Mouse (Mus musculus): ENCODE data around the gene Supt4a. TPM values are rescaled to one million over a fixed set of nuclear protein-coding genes. Genes with fewer than 3 reads are reported as not detected.

Gene Supt4a
- total RNA-seq (2021), result 10 to 100 TPM; 53.8 to 54.4 TPM

DNA sequence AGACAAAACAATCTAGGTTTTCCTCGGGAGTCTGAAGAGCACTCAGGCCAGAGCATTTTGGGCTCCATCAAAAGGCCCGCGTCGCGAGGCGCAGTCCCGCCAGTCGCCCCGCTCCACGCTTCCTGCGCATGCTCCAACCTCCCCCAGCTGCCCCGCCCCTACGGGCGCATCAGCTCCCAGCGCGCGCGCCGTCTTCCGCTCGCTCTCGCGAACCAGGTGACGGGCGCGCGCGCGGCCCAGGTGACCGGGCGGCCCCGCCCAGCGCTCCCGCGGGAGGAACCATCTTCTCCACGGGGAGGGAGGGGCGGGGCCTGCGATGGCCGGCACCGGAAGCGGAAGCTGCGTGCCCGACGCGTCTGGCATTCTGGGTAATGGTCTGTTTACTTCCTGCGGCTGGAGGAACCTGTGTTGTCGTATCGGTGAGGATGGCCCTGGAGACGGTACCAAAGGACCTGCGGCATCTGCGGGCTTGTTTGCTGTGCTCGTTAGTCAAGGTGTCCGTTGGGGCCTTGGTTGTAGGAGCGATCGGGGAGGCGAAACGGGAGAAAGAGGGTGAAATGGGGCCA lies at the start of gene Supt4a:
Gene Supt4a (plus strand): TSS at position 378 of the 566 bp plus-strand sequence.
- DNase-seq, result peak; percentile 98
- intact Hi-C loops (cut with DNase I), result no loop called here

DNA sequence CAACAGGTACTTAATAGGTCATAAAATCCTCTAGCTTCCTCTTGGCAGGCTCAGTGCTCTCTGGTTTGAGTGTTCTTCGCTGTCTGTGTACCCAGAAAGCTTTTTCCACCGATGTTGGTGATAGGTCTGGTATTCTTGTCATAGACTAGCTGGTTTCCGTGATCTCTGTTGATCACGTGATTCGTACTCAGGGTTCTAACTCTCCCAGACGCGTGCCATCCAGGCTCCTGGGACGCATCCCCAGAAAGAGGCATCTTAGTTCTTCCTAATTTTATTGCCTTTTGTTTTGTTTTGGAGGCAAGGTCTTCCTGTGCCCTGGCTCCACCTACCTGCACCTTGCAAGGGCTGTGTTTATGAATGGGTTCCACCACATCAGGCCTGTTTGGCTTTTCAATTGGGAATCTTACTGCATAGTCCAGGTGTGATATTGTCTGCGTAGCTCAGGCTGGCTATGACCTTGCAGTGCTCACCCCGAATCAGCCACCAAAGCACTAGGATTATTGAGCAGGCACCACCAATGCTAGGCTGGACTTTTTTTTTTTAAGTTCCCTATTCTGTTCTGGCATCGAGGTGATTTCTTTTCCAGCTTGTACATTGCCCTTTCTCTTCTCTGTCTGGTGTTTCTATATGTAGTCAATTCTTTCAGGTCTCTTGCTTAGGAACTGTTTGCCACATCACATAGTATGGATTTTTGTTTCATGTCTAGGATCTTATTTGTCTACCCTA lies 48.7 kb upstream of the Supt4a start:
- intact Hi-C loops (cut with DNase I), result no loop called here
- no peak for DNase-seq

DNA sequence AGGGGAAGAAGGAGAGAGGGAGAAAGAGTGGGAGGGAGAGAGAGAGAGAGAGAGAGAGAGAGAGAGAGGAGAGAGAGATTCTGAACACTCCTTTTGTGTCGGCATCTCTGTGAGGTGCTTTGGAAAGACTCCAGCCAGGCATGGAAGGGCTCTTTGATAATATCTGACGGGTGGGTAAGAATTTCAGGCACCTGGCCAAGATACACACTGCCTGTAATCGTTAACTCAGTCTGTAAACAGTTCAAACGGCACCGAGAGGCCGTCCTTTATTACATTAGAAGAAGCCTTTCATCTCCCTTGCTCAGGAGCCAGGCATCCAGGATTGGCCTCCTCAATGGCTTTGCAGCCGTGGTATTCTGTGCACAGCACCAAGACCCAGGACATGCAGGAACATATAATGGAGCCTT lies 47.9 kb upstream of the Supt4a start:
- peak; percentile 28 for DNase-seq
- intact Hi-C loops (cut with DNase I), result no loop called here

DNA sequence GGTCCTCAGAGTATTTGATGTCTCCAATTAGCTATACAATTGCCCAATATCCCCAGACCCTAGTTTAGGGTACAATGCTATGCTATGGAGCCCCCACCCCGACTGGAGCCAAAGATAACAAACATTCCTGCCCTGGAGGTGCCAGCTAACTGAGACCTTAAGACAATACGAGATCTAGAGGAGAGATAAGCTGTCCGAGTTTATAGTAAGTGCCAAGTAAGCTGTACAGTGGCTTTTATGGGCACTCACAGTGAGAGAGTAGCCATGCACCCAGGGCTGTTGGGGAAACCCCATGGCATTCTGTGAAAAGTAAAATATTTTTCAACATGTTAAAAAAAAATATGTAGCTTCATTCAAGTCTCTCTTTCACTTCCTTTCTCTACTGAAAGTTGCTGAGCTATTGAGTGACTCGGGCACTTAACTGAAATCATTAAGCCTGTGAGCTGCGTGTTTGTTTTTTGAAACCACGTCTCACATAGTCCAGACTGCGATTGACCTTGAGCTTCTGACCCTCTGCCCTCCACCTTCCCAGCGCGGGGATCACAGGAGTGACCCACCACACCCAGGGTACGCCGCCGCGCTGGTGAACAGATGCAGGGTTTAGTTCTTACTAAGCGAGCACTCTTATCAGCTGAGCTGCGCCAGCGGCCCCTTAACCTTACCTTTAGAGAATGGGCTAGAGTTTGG lies 47.2 kb upstream of the Supt4a start:
- intact Hi-C loops (cut with DNase I), result no loop called here
- DNase-seq, result no peak

DNA sequence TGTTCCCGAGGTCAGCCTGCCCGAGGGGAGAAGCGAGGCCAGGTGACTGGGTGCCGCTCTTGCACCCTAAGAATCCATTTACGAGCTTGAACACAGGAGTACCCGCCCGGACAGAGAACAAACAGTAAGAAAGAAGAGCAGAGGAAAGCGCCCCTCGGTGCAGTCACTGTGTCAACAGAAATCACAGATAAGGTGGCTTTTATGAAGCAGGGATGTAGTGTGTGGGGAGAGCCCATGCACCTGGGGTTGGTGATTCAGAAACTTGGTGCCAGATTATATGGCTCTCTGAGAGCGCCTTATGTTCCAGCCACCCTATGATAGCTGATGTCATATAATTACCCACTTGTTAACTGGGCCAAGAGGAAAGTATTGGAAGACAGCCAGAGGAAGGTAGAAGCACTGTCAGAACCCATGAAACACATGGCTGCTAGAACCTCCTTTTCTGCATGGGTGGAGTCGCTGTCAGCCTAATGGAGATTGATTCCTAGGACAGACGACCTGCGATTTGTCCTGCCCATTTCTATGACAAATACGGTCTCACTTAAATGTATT lies 40.1 kb upstream of the Supt4a start:
- DNase-seq, result no peak

DNA sequence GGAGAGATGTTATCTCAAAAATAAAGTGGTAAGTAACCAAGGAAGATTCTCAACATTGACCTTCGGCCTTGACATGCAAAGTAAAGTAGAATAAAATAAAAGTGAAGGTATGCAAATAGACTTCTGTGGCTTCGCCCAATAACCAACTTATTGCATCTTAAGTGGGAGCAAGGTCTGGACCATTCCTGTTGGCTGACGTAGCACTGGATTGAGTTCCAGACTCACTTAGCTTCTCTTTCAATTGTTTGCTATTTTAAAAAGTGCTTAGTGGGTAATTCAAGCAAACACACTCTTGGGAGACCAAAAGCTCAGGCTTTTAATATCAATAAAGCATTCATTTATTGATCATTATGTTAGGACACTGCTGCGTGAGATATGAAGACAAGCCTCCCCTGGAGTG lies 39.2 kb upstream of the Supt4a start:
- intact Hi-C loops (cut with DNase I), result no loop called here
- no peak for DNase-seq

More for the DNA sequence above, 40.1 kb upstream of the Supt4a start:
- intact Hi-C loops (cut with DNase I), result no loop called here

DNA sequence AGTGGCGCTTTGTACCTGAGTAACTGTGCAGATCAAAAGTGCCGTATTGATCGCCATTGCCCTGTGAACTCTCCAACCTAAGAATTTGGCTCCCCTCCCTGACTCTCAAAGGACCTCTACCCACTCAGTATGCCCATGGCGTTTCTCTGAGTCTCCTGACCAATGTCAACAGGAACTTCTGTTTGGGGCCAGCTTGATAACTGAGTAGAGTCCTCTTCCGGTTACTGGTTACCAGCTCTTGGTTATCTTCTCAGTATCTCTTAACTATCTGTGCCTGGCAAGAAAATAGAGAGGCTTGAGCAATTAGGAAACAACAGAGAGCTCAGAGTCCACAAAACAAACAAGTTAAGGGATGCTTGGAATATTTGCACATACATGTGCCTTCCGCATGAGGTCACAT lies 36.2 kb upstream of the Supt4a start:
- intact Hi-C loops (cut with DNase I), result no loop called here

DNA sequence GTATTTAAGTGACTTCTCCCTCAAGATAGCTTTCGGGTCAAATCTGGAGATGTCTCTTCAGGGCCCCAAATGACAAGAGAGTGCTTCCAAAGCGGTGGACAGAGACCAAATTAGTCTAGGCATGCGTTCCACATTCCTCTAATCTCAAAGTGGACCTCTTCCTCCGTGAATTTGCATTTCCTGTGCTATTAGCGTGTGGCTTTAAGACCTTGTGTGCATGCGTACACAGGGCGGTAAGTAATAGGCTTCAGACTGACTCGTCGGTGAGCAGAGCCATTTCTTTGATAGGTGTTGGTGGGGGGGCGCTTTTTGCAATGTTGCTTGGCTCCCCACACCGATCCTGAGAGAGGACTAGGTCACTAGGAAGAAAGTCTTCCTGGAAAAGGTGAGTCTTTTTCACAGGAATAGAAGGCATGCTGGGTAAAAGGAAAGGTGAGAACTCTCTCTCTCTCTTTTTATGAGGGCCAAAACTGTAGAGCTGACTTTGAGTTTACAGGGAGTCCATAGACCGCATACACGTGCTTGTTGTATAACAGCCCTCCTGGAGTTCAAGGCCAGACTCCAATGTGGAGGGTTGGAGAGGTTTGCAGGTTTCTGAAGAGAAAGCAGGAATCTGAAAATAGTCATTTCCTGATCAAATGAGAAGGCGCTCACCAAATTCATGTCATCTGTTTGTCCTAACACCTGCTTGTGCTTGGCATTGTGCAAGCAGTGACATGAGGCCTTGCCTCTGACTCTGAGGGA lies 35.3 kb upstream of the Supt4a start:
- no peak for DNase-seq
- intact Hi-C loops (cut with DNase I), result no loop called here

More for the DNA sequence above, 36.2 kb upstream of the Supt4a start:
- DNase-seq, result no peak

DNA sequence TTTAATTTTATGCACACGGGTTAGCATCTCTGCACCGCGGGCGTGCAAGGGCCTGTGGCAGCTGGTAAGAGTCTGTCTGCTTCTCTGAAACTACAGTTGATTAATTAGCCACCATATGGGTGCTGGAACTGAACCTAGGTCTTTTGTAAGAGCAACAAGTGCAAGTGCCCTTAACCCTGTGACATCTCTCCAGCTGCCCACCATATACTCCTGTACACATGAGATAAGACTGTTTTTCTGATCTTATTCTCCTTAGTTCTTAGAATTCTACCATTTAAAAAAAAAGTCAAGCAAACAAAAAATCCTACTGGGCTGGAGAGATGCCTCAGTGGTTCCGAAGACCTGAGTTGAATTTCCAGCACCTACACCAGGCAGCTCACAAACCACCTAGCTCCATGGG lies 33.7 kb upstream of the Supt4a start:
- no peak for DNase-seq
- intact Hi-C loops (cut with DNase I), result no loop called here

DNA sequence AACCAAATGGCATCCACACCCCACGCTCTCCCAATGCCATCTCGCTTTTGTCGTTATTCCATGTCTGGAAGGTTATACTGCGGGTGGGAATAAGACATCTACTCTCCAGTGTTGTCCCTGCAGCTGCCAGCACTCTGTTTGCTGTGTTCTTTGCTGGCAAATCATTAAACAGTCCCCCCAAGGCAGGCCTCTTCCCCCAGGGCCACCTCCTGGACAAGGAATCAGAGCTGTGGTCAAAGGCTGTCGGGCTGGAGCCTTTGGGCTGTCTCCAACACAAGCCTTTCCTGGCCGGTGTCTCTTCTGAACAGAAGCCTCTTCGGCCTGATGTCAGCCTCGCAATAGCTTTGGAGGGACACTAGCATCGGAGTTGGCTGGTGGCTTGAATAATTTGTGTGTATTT lies 33.1 kb upstream of the Supt4a start:
- no peak for DNase-seq
- intact Hi-C loops (cut with DNase I), result no loop called here

DNA sequence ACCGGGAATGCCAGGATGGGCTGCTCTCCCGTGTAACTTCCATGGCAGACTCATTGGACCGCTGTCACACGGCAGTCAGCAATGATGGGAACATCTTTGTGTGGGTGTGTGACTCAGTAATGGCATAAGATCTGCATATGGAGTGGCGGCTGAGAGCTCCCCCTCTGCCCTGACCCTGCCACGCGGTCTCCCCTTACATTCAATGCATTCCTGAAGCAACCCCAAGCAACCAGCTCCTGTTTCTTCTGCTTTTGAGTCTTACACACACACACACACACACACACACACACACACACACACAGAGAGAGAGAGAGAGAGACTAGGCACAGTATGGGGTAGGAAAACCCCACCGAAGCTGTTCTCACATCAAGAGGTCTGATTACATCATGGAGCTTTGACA lies 29.8 kb upstream of the Supt4a start:
- DNase-seq, result no peak
- intact Hi-C loops (cut with DNase I), result no loop called here

DNA sequence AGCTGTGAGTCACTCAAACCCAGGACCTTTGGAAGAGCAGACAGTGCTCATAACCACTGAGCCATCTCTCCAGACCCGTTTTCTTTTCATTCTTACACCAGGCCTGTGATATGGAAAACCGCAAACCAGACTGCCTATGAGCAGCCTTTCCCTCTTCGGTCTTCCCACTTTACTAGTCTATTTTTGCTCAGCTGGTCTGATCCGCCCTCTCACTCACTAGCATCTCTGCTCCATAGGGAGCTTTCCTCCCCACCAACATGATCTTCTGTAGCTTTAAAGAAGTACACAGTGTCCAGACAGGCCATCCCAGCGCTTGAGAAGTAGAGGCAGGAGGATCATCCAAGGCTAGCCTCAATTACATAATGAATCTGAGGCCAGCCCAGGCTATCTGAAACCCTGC lies 28.4 kb upstream of the Supt4a start:
- DNase-seq, result no peak
- intact Hi-C loops (cut with DNase I), result no loop called here

DNA sequence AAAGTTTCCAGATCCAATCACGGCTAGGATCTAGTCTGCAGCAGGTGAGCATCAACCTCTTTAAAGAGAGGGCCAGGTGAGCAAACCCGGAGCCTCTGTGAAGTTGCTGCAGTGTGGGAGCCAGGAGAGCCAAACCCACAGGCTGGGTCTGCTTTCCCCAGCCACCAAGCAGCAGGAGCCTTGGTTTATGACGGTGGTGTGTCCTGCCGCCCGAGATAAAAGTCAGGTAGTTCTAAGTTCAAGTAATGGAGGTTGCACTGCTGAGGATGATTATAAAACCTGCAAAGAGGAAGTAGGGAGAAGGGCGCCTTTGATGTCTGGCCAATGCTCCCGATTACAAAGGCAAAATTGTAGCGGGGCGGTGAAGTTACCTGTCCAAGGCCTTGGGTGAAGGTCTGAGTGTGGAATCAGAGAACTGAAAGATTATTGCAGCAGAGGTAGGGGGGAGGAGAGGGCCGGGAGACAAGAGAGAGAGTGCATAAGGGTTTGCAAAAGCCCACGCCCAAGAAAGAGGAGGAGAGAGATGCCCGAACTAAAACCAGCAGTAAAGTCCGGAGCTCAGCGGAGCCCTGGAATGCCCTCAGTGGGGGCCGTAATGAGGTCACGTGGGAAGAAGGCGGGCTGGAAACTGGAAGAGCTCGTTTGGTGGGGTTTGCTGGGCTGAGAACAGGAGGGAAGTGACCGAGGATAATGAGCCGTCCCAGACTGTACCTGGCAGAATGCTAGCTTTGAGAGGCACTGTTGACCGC lies 27.7 kb upstream of the Supt4a start:
- intact Hi-C loops (cut with DNase I), result no loop called here
- no peak for DNase-seq

DNA sequence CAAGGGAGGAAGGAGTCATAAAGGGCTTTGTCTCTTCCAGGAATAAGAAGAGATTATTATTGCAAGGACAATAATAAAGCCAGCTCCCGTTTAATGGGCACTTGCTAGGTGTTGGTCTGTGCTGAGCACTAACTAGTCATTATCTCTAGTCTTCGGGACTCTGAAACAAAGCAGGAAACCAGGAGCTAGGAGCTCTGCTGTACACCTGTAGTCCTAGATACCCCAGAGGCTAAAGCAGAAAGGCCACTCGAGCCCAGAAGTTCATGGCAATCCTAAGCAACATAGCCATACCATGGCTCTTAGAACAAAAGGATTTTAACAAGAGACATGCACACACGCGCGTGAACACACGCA lies 27.1 kb upstream of the Supt4a start:
- DNase-seq, result no peak
- intact Hi-C loops (cut with DNase I), result no loop called here

DNA sequence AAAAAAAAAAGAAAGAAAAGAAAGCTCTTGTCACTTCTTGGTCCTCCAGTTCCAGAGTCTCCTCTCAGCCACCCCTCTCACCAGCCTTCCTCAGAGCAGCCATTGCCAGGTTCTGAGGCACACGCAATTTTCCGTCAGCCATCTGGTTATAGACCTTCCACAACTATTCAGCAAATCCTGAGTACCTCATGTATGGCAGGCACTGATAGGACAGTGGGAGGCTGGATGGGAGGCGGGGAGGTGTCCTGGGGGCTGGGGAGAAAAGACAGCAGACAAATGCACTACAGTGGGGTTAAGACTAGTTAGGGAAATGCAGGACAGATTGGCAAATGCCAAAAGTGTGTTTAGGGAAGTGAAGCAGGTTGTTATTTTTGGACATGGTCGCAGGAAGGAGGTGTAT lies 25.2 kb upstream of the Supt4a start:
- DNase-seq, result no peak
- intact Hi-C loops (cut with DNase I), result no loop called here

DNA sequence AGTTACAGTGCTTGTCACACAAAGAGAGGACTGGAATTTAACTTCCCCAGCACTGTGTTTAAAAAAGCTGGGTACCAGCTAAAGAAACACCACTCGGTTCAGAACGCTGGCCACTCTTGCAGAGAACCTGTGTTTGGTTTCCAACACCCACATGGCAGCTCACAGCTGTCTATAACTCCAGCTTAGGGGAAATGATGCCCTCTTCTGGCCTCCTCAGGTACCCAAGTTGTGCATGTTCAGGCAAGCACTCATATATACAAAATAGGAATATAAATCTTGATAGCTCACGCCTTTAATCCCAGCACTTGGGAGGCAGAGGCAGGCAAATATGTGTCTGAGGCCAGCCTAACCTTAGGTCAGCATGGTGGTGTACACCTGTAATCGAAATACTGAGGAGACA lies 21.4 kb upstream of the Supt4a start:
- no peak for DNase-seq
- intact Hi-C loops (cut with DNase I), result no loop called here

DNA sequence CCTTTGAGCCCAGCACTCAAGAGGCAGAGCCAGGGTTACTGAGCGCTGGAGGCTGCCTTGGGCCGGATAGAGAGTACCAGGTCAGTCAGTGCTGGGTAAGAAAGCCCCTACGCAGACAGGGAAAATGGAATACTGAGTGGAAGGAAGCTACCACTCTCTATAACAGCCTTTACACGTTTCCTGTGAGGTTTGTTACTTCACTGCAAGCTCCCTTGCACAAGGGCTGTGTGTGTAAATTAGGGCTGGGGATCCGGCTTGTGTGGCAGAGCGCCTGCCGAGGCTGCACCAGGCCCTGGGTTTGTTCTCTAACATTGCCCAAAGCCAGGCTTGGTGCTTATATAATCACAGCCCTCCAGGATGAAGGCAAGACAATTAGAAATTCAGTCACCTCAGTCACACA lies 17.8 kb upstream of the Supt4a start:
- no peak for DNase-seq
- intact Hi-C loops (cut with DNase I), result no loop called here

DNA sequence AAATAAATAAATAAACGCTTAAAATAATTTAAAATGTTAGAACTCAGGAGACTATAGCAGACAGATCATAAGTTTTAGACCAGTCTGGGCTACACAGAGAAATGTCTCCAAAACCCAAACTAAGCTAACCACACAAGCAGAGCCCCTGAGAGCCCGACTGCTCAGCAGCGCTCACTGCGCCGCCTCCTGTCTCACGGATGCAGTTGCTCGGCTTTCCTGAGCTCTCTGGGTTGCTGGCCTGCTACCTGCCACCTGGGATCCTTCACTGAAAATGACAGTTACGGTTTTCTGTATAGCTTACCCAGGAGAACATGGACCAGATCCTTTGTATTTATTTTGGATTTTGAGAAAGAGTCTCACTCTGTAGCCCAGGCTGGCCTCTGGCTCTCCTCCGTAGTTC lies 17.0 kb upstream of the Supt4a start:
- intact Hi-C loops (cut with DNase I), result loop anchor here (5.0 kb wide), 1 partner anchor 58 kb away; the partner anchor contains the start of gene Rnf43
- no peak for DNase-seq

DNA sequence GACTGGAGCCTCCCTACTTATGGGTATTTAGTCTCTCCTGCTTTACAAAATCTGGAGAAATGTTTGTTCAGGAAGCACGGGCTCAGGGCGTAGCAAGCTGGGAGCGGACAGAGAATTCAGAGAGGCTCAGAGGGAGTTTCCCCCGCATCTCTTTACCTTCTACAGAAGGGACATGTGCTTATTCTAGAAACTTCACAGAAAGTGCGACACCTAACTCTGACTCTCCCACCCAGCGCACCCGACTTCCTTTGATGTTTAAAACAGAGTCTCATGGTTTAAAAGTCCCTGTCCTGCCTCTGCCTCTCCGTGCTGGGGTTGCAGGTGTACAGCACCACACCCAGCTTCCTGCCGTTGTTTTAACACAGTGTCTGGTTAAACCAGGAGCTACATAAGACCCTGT lies 16.5 kb upstream of the Supt4a start:
- no peak for DNase-seq
- intact Hi-C loops (cut with DNase I), result loop anchor here (5.0 kb wide), 1 partner anchor 59 kb away; the partner anchor contains the start of gene Rnf43

DNA sequence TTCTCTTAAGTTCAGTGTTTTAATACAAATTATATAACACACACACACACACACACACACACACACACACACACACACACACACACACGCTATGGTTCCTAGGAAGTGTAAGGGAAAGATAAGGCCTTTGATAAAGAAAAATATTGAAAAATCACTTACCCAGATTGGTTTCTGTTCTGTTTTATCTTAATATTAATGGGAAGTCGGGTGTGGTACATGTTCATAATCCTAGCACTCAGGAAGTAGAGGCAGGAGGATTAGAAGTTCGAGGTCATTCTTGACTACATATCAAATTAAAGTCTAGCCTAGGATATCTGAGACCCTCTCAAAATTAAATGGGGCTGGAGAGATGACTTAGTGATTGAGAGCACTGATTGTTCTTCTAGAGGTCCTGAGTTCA lies 15.2 kb upstream of the Supt4a start:
- intact Hi-C loops (cut with DNase I), result loop anchor here (5.0 kb wide), 1 partner anchor 60 kb away; the partner anchor contains the start of gene Rnf43
- DNase-seq, result no peak
